Mouse (Mus musculus) heart, adult 2 months (tissue): ENCODE measurements around the gene Wdr92.

Source experiments
- CTCF ChIP-seq: fragments of 200-600 bp; IDR thresholded peaks from 2 replicates; pipeline ENCODE4 v1.8.1; 2022; ENCODE audit warnings: antibody characterized with exemption, mild to moderate bottlenecking, moderate library complexity
- EP300 ChIP-seq: fragments of 200-500 bp; IDR thresholded peaks from 2 replicates; pipeline ENCODE4 v1.6.1; 2011; ENCODE audit warnings: low read depth, low read length, control low read depth; ENCODE audit not compliant: insufficient read depth

GRCm38 (mm10) chr11:17221126-17221525 is 39.2 kb downstream of the Wdr92 start:
- TF ChIP-seq CTCF (no peak), EP300 (no peak)
